Mouse (Mus musculus) frontal cortex, adult (tissue): ENCODE results near the gene Ky.

Experiments used
- ATAC-seq: cut with Nextera tagmentation; 2 replicates; pipeline ENCODE4 v1.9.2; 2017; ENCODE audit warnings: mild to moderate bottlenecking, moderate library complexity, mixed read lengths; ENCODE audit not compliant: low TSS enrichment

Ky gene

GRCm38 (mm10) chr9:102549211-102549610, 43.7 kb downstream of the Ky start:
- no peak for ATAC-seq

GRCm38 (mm10) chr9:102551771-102552170, 46.2 kb downstream of the Ky start:
- ATAC-seq, result no peak

- ATAC-seq, result no peak
Observed at GRCm38 (mm10) chr9:102553781-102554180, 48.2 kb downstream of the Ky start.

GRCm38 (mm10) chr9:102558463-102558862, 52.9 kb downstream of the Ky start:
- ATAC-seq, result no peak

- no peak for ATAC-seq
Observed at GRCm38 (mm10) chr9:102572888-102573287, 67.3 kb downstream of the Ky start.

GRCm38 (mm10) chr9:102577480-102577879, 71.9 kb downstream of the Ky start:
- ATAC-seq, result no peak

- ATAC-seq, result peak; percentile 85
Observed at GRCm38 (mm10) chr9:102581921-102582469, 76.4 kb downstream of the Ky start.

- ATAC-seq, result no peak
Observed at GRCm38 (mm10) chr9:102587347-102587746, 81.8 kb downstream of the Ky start.

- peak; percentile 95 for ATAC-seq
Observed at GRCm38 (mm10) chr9:102594667-102595393, 89.3 kb downstream of the Ky start.
